14 mouse cellular contexts compared by ENCODE assay signal in the genomic region with DNA sequence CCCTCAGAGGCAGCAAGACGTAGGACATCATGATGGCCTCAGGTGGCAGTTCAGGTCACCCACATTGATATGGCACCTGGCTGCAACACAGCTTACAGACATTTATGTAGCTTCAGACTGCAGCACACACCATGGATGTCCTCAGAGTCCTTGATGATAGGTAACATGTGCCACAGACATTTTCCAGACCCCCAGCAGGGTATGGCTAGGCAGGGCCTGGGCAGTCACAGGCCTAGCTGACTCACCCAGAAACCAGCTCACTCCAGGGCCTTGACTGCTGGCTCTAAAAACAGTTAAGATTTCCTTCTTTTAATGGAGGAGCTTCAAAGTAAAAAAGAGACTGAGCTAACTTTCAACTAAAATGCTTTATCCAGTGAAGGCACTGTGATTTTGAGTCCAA.
"Had no signal": no experiment of that assay in that cellular context is flagged by ENCODE, and none has a peak within 500 bp of the region (broad histone marks: within the 10 kb centered on the region; RNA-seq: fewer than 3 reads in every experiment).

No protein-coding gene starts in this region.

- H3K36me3 ChIP-seq: limb, embryonic 12.5 days; liver, embryonic 13.5 days; lung, embryonic 15.5 days; midbrain, embryonic 13.5 days had no signal

- H3K4me1 ChIP-seq: limb, embryonic 12.5 days; liver, embryonic 13.5 days; lung, embryonic 15.5 days; midbrain, embryonic 13.5 days had no signal

- DNase-seq: kidney, postnatal 14 days; layer of hippocampus, adult 9-11 months; layer of hippocampus, postnatal 36 days; liver; liver, embryonic 13.5 days; liver, postnatal 0 days; lung, postnatal 14 days; right cerebral cortex, adult 18-20 months; right cerebral cortex, postnatal 25 days; thymus, postnatal 36 days had no signal

- H3K4me2 ChIP-seq: limb, embryonic 12.5 days; liver, embryonic 13.5 days; lung, embryonic 15.5 days; midbrain, embryonic 13.5 days had no signal

- H3K9me3 ChIP-seq: limb, embryonic 12.5 days; lung, embryonic 15.5 days; midbrain, embryonic 13.5 days had no signal

- H3K27ac ChIP-seq: limb, embryonic 12.5 days; liver, embryonic 13.5 days; lung, embryonic 15.5 days; macrophage; midbrain, embryonic 13.5 days had no signal

- H3K27me3 ChIP-seq: limb, embryonic 12.5 days; liver, embryonic 13.5 days; lung, embryonic 15.5 days; midbrain, embryonic 13.5 days had no signal

- H3K9ac ChIP-seq: limb, embryonic 12.5 days; liver, embryonic 13.5 days; liver, postnatal 0 days; lung, embryonic 15.5 days; midbrain, embryonic 13.5 days had no signal

- ATAC-seq: liver, postnatal 0 days; midbrain, embryonic 13.5 days had no signal

- H3K4me3 ChIP-seq: limb, embryonic 12.5 days; liver, embryonic 13.5 days; lung, embryonic 15.5 days; midbrain, embryonic 13.5 days had no signal
